Mouse (Mus musculus) MEL (cell line): ENCODE measurements at regions not wholly inside any gene's neighbourhood (a gene's known extent, or its start where the extent isn't known, plus 50 kb on each side); places are given as distances from the start of the nearest gene placed in this dataset.

ENCODE experiments used
- DNase-seq: peaks from one replicate; pipeline ENCODE4 v3.0.0; 2011; ENCODE audit warnings: low read depth, low spot score
- H3K27ac ChIP-seq: 2 replicates; pipeline ENCODE4 v1.5.1; 2012; ENCODE audit warnings: low read depth, mild to moderate bottlenecking, control low read depth, low read length, moderate library complexity; ENCODE audit not compliant: control insufficient read depth
- H3K27me3 ChIP-seq, 2 experiments: fragments of 150-350 bp in 1 of 2; sonication (generic) in 1 of 2; 2 replicates each; pipeline ENCODE4 v1.6.1; 2012; ENCODE audit warnings: low read length in 2 of 2, mild to moderate bottlenecking in 2 of 2, improper control_type of control experiment in 1 of 2, moderate library complexity in 1 of 2; ENCODE audit not compliant: insufficient read depth in 2 of 2, control insufficient read depth in 1 of 2
- H3K36me3 ChIP-seq, 2 experiments: 2 replicates each; pipeline ENCODE4 v1.6.1; 2012 to 2014; ENCODE audit warnings: low read length in 2 of 2, improper control_type of control experiment in 1 of 2, inconsistent platforms in 1 of 2, mild to moderate bottlenecking in 1 of 2; ENCODE audit not compliant: insufficient read depth in 2 of 2, control insufficient read depth in 1 of 2
- H3K4me1 ChIP-seq, 2 experiments: fragments of 150-350 bp in 1 of 2; sonication (generic) in 1 of 2; 2 replicates each; pipeline ENCODE4 v1.6.1; 2012; ENCODE audit warnings: low read length in 2 of 2, improper control_type of control experiment in 1 of 2, mild to moderate bottlenecking in 1 of 2; ENCODE audit not compliant: insufficient read depth in 2 of 2, control insufficient read depth in 1 of 2
- H3K4me3 ChIP-seq, 2 experiments: fragments of 150-350 bp in 1 of 2; sonication (generic) in 1 of 2; 2 replicates each; pipeline ENCODE4 v1.5.1; 2012; ENCODE audit warnings: low read depth in 2 of 2, low read length in 2 of 2, mild to moderate bottlenecking in 2 of 2, moderate library complexity in 2 of 2, control low read depth in 1 of 2, improper control_type of control experiment in 1 of 2; ENCODE audit not compliant: control insufficient read depth in 1 of 2, insufficient read depth in 1 of 2
- H3K79me2 ChIP-seq: 2 replicates; pipeline ENCODE4 v1.6.1; 2012; ENCODE audit warnings: mild to moderate bottlenecking, low read length, moderate library complexity; ENCODE audit not compliant: control insufficient read depth, poor library complexity, insufficient read depth
- H3K9ac ChIP-seq: 2 replicates; pipeline ENCODE4 v1.6.1; 2012; ENCODE audit warnings: low read depth, mild to moderate bottlenecking, control low read depth, low read length, moderate library complexity; ENCODE audit not compliant: control insufficient read depth, poor library complexity, severe bottlenecking
- H3K9me3 ChIP-seq: fragments of 150-350 bp; sonication (generic); replicated peaks from 2 replicates; pipeline ENCODE4 v1.6.1; 2012; ENCODE audit warnings: mild to moderate bottlenecking, low read length, improper control_type of control experiment, moderate library complexity; ENCODE audit not compliant: insufficient read depth
- BHLHE40 ChIP-seq: IDR thresholded peaks from 2 replicates; pipeline ENCODE4 v1.6.1; 2012; ENCODE audit warnings: low read depth, mild to moderate bottlenecking, inconsistent platforms, low read length, improper control_type of control experiment, borderline replicate concordance
- CHD2 ChIP-seq: IDR thresholded peaks from 2 replicates; pipeline ENCODE4 v1.6.1; 2011; ENCODE audit warnings: low read length, improper control_type of control experiment
- CTCF ChIP-seq, 3 experiments: IDR thresholded peaks in 2 of 3; conservative IDR thresholded peaks in 1 of 3; 2 replicates each; pipeline ENCODE4 v1.5.1; 2011 to 2012; ENCODE audit warnings: low read length in 3 of 3, low read depth in 2 of 3, mild to moderate bottlenecking in 2 of 3, improper control_type of control experiment in 1 of 3, inconsistent platforms in 1 of 3, mixed read lengths in 1 of 3, moderate library complexity in 1 of 3; ENCODE audit not compliant: control insufficient read depth in 1 of 3, insufficient read depth in 1 of 3, poor library complexity in 1 of 3, severe bottlenecking in 1 of 3
- ETS1 ChIP-seq: IDR thresholded peaks from 2 replicates; pipeline ENCODE4 v1.6.1; 2012; ENCODE audit warnings: low read depth, mild to moderate bottlenecking, inconsistent platforms, low read length, improper control_type of control experiment, moderate library complexity
- GATA1 ChIP-seq: IDR thresholded peaks from 2 replicates; pipeline ENCODE4 v1.6.1; 2011; ENCODE audit warnings: low read depth, low read length, improper control_type of control experiment
- MEF2A ChIP-seq: IDR thresholded peaks from 2 replicates; pipeline ENCODE4 v1.6.1; 2014; ENCODE audit warnings: low read depth, mild to moderate bottlenecking, inconsistent platforms, low read length, improper control_type of control experiment; ENCODE audit not compliant: poor library complexity, insufficient replicate concordance, severe bottlenecking; ENCODE audit errors: extremely low read depth
- MYC ChIP-seq: IDR thresholded peaks from 2 replicates; pipeline ENCODE4 v1.6.1; 2011; ENCODE audit warnings: low read depth, mild to moderate bottlenecking, low read length, improper control_type of control experiment, moderate library complexity
- NELFE ChIP-seq: IDR thresholded peaks from 2 replicates; pipeline ENCODE4 v1.6.1; 2011; ENCODE audit warnings: low read depth, low read length, improper control_type of control experiment
- POLR2A ChIP-seq, 2 experiments: IDR thresholded peaks; 2 replicates each; pipeline ENCODE4 v1.6.1; 2011 to 2012; ENCODE audit warnings: low read length in 2 of 2, mild to moderate bottlenecking in 2 of 2, control low read depth in 1 of 2, improper control_type of control experiment in 1 of 2, low read depth in 1 of 2, moderate library complexity in 1 of 2; ENCODE audit not compliant: control insufficient read depth in 1 of 2, insufficient read depth in 1 of 2, poor library complexity in 1 of 2
- POLR2AphosphoS2 ChIP-seq: IDR thresholded peaks from 2 replicates; pipeline ENCODE4 v1.6.1; 2011; ENCODE audit warnings: low read length, improper control_type of control experiment
- RCOR1 ChIP-seq: IDR thresholded peaks from 2 replicates; pipeline ENCODE4 v1.6.1; 2012; ENCODE audit warnings: low read depth, mild to moderate bottlenecking, inconsistent platforms, low read length, improper control_type of control experiment
- SMC3 ChIP-seq: IDR thresholded peaks from 2 replicates; pipeline ENCODE4 v1.6.1; 2011; ENCODE audit warnings: low read depth, low read length, improper control_type of control experiment
- TAL1 ChIP-seq: IDR thresholded peaks from 2 replicates; pipeline ENCODE4 v1.6.1; 2012; ENCODE audit warnings: mild to moderate bottlenecking, inconsistent platforms, low read length, moderate library complexity, mixed read lengths
- USF1 ChIP-seq: IDR thresholded peaks from 2 replicates; pipeline ENCODE4 v1.6.1; 2014; ENCODE audit warnings: low read depth, mild to moderate bottlenecking, inconsistent platforms, low read length, improper control_type of control experiment, moderate library complexity
- ZKSCAN1 ChIP-seq: IDR thresholded peaks from 2 replicates; pipeline ENCODE4 v1.6.1; 2012; ENCODE audit warnings: low read depth, mild to moderate bottlenecking, inconsistent platforms, low read length, improper control_type of control experiment, moderate library complexity

- H3K36me3 ChIP-seq, result no peaks in the 10 kb centered on the region
- H3K79me2 ChIP-seq, result no peaks in the 10 kb centered on the region
- DNase-seq, result no peak
- no peaks in the 10 kb centered on the region for H3K9me3 ChIP-seq
- H3K4me3 ChIP-seq, result no peak overlapping the region
- peaks cover 0 to 4% of the 10 kb centered on the region in 2 experiments; a peak in 2 of 4 replicates for H3K4me1 ChIP-seq
- no peak overlapping the region for H3K27ac ChIP-seq
- H3K27me3 ChIP-seq, result no peaks in the 10 kb centered on the region
- H3K9ac ChIP-seq, result no peak overlapping the region
- TF ChIP-seq USF1, result no peak
- TF ChIP-seq MYC, result no peak
- TF ChIP-seq CTCF (IDR thresholded peaks at IDR 0.05 in 2 of 3, conservative IDR thresholded peaks at IDR 0.05 in 1 of 3; ENCODE audit: control insufficient read depth in 1 of 3, insufficient read depth in 1 of 3, low read depth in 2 of 3, low read length in 3 of 3, poor library complexity in 1 of 3, severe bottlenecking in 1 of 3), result no peak
- TF ChIP-seq BHLHE40, result no peak
- no peak for TF ChIP-seq ZKSCAN1
- no peak for TF ChIP-seq POLR2A (IDR thresholded peaks at IDR 0.05; ENCODE audit: control insufficient read depth in 1 of 2, insufficient read depth in 1 of 2, low read depth in 1 of 2, low read length in 2 of 2, poor library complexity in 1 of 2)
- no peak for TF ChIP-seq POLR2AphosphoS2
- no peak for TF ChIP-seq MEF2A
- TF ChIP-seq RCOR1, result no peak
- no peak for TF ChIP-seq NELFE
- TF ChIP-seq SMC3, result no peak
- no peak for TF ChIP-seq TAL1
- no peak for TF ChIP-seq GATA1
- TF ChIP-seq, all 39 proteins: peak for 0
Measured at GRCm38 (mm10) chr11:113147535-113148197, 365.6 kb downstream of the Sox9 start.

GRCm38 (mm10) chr11:113148198-113148537, 366.1 kb downstream of the Sox9 start:
- Histone ChIP-seq H3K79me2 (no peaks in the 10 kb centered on the region), H3K4me3 (no peak overlapping the region)
- no peak for DNase-seq
- TF ChIP-seq NELFE (no peak), TAL1 (no peak), MEF2A (no peak), ETS1 (no peak), ZKSCAN1 (no peak), CHD2 (no peak), POLR2A (IDR thresholded peaks at IDR 0.05; ENCODE audit: control insufficient read depth in 1 of 2, insufficient read depth in 1 of 2, low read depth in 1 of 2, low read length in 2 of 2, poor library complexity in 1 of 2) (no peak)
- TF ChIP-seq, all 39 proteins: peak for 0
- Histone ChIP-seq H3K27me3 (no peaks in the 10 kb centered on the region), H3K36me3 (peaks cover 0 to 2% of the 10 kb centered on the region in 2 experiments; a peak in 1 of 4 replicates), H3K9me3 (no peaks in the 10 kb centered on the region), H3K9ac (no peak overlapping the region), H3K4me1 (peaks cover under 1 to 5% of the 10 kb centered on the region in 2 experiments; a peak in 3 of 4 replicates), H3K27ac (no peak overlapping the region)
